Mouse (Mus musculus) heart, adult 2 months (tissue): ENCODE results near the gene Micu1.

Experiments
- CTCF ChIP-seq: fragments of 200-600 bp; IDR thresholded peaks from 2 replicates; pipeline ENCODE4 v1.8.1; 2022; ENCODE audit warnings: antibody characterized with exemption, mild to moderate bottlenecking, moderate library complexity
- POLR2A ChIP-seq: fragments of 200-500 bp; IDR thresholded peaks from 2 replicates; pipeline ENCODE4 v1.6.1; 2011; ENCODE audit warnings: mild to moderate bottlenecking, low read depth, low read length, control low read depth; ENCODE audit not compliant: insufficient read depth

- no peak for TF ChIP-seq CTCF
- no peak for TF ChIP-seq POLR2A
Observed at GRCm38 (mm10) chr10:59753538-59754069, 51.3 kb downstream of the Micu1 start.
